In the genomic region with DNA sequence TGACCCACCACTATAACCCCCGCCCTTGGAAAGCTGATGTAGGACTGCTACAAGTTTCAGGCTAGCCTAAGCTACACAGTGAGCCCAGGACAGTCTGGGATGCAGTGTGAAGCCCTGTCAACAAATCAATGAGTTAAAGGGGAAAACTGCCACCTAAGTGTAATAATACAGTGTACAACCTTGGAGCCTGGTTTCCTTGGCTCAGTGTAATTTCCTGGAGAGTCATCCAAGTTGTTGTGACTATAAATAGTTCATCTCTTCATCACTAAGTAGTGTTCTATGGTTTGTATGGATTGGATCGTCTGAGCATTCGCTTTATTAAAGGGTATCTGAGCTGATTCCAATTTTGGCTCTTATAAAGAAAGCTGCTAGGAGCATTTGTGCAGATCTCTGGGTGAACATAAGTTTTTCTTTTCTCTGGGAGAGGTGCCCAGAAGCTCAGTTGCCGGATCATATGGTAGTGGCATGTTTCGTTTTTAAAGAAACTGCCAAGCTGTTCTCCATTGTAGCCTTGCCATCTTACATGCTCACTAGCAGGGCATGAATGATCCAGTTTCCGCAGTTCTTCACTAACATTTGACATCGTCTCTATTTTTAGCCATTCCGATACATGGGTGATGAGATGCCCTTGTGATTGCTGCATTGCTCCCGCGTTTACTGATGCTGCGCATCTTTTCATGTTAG, we compare ENCODE assay signal across 12 mouse cellular contexts. TPM values are rescaled to one million over a fixed set of nuclear protein-coding genes. Genes with fewer than 3 reads are reported as not detected.
DNase-seq lines count a peak whose midpoint lies in the region; ATAC-seq lines count a peak whose summit lies in the region.
"Had no signal": no experiment of that assay in that cellular context is flagged by ENCODE, and none has a peak within 500 bp of the region (broad histone marks: within the 10 kb centered on the region; RNA-seq: fewer than 3 reads in every experiment).

No protein-coding gene starts in this region.

- H3K9ac ChIP-seq in heart, embryonic 15.5 days: no peak overlapping the region
- no peak overlapping the region for H3K9ac ChIP-seq in intestine, embryonic 16.5 days (ENCODE audit: low read depth, low read length)

- peak overlapping the region; percentile 55 for H3K27ac ChIP-seq in heart, embryonic 15.5 days
- no peak overlapping the region for H3K27ac ChIP-seq in intestine, embryonic 16.5 days (ENCODE audit: low read length)
- H3K27ac ChIP-seq: hindbrain, postnatal 0 days; stomach, postnatal 0 days had no signal

- 49% methylated on average over 11 of the region's 11 CpGs for WGBS in heart, embryonic 15.5 days
- 82% methylated on average over 11 of the region's 11 CpGs for WGBS in intestine, embryonic 16.5 days

- intact Hi-C loops in heart, postnatal 14 days (cut with DNase I): no loop called here
- intact Hi-C loops in gastrocnemius, postnatal 36 days (cut with DNase I): no loop called here

- H3K9me3 ChIP-seq in heart, embryonic 15.5 days (replicated peaks): no peaks in the 10 kb centered on the region
- no peaks in the 10 kb centered on the region for H3K9me3 ChIP-seq in intestine, embryonic 16.5 days (ENCODE audit: control insufficient read depth, low read length)

- no peak overlapping the region for H3K4me3 ChIP-seq in heart, embryonic 15.5 days
- H3K4me3 ChIP-seq in intestine, embryonic 16.5 days (ENCODE audit: low read length): no peak overlapping the region

- H3K4me2 ChIP-seq in heart, embryonic 15.5 days: peak overlapping the region; percentile 35
- no peak overlapping the region for H3K4me2 ChIP-seq in intestine, embryonic 16.5 days (ENCODE audit: low read depth, low read length)

- no peak for DNase-seq in heart, postnatal 14 days
- peak; percentile 32 to 62 for DNase-seq in right cerebral cortex, adult 2 months (ENCODE audit: low spot score in 2 of 2)
- DNase-seq in right cerebral cortex, postnatal 14 days: no peak
- DNase-seq in layer of hippocampus, adult 9-11 months: peak; percentile 82
- DNase-seq in gastrocnemius, postnatal 36 days: no peak
- DNase-seq: kidney, postnatal 14 days had no signal

- H3K27me3 ChIP-seq in heart, embryonic 15.5 days: no peaks in the 10 kb centered on the region
- no peaks in the 10 kb centered on the region for H3K27me3 ChIP-seq in intestine, embryonic 16.5 days (replicated peaks; ENCODE audit: control insufficient read depth, insufficient read depth, low read length)

- ATAC-seq in heart, embryonic 15.5 days (replicated peaks; ENCODE audit: insufficient number of reproducible peaks, insufficient read depth, low FRiP score, low read depth): 0 out of 2 replicates have a peak, but pooled peaks have one; percentile 43
- ATAC-seq in intestine, embryonic 16.5 days: no peak
- ATAC-seq: hindbrain, postnatal 0 days had no signal

- H3K4me1 ChIP-seq in heart, embryonic 15.5 days (replicated peaks): peaks cover 33% of the 10 kb centered on the region
- H3K4me1 ChIP-seq in intestine, embryonic 16.5 days (ENCODE audit: control insufficient read depth, insufficient read depth, low read length): peaks cover 4% of the 10 kb centered on the region; the same call in 1 of the 2 replicates

- H3K36me3 ChIP-seq in heart, embryonic 15.5 days: no peaks in the 10 kb centered on the region
- no peaks in the 10 kb centered on the region for H3K36me3 ChIP-seq in intestine, embryonic 16.5 days (ENCODE audit: control insufficient read depth, insufficient read depth, low read length)

RNA-seq across cellular contexts. Expression of a gene that starts 5.1 kb away (rescaled TPM):
- polyA plus RNA-seq in heart, embryonic 15.5 days (2015; fragmentation: Nextera tagmentation; extraction: Ambion mirVana): not detected in 2 replicates
- total RNA-seq in heart, postnatal 14 days (2021): not detected
- polyA plus RNA-seq in intestine, embryonic 16.5 days (2015; fragmentation: Nextera tagmentation; extraction: Ambion mirVana): not detected in 2 replicates
- total RNA-seq in gastrocnemius, postnatal 36 days (2021): not detected
- total RNA-seq: common myeloid progenitor, adult 5-6 weeks; hindbrain, postnatal 0 days; liver, adult 2 months had no signal
- polyA plus RNA-seq: hindbrain, postnatal 0 days; liver, adult 2 months; stomach, postnatal 0 days had no signal

RNA-seq across cellular contexts. Expression of a gene that starts 13.1 kb away (rescaled TPM):
- polyA plus RNA-seq in heart, embryonic 15.5 days (2015; fragmentation: Nextera tagmentation; extraction: Ambion mirVana): 0.84 and 1.1 TPM in 2 replicates
- not detected for total RNA-seq in heart, postnatal 14 days (2021)
- polyA plus RNA-seq in intestine, embryonic 16.5 days (2015; fragmentation: Nextera tagmentation; extraction: Ambion mirVana): 1.1 TPM in 2 replicates
- not detected for total RNA-seq in gastrocnemius, postnatal 36 days (2021)
- total RNA-seq: liver, adult 2 months had no signal
- polyA plus RNA-seq: liver, adult 2 months had no signal

RNA-seq across cellular contexts. Expression of a gene that starts 18.9 kb away (rescaled TPM):
- 32.2 and 42.1 TPM in 2 replicates for polyA plus RNA-seq in heart, embryonic 15.5 days (2015; fragmentation: Nextera tagmentation; extraction: Ambion mirVana)
- 10 to 100 TPM; 23.6 to 29.4 TPM for total RNA-seq in heart, postnatal 14 days (2021)
- polyA plus RNA-seq in intestine, embryonic 16.5 days (2015; fragmentation: Nextera tagmentation; extraction: Ambion mirVana): 49.2 and 53.5 TPM in 2 replicates
- total RNA-seq in gastrocnemius, postnatal 36 days (2021): 10 to 100 TPM; 13.3 to 20.0 TPM

RNA-seq across cellular contexts. Expression of a gene that starts 20.0 kb away (rescaled TPM):
- polyA plus RNA-seq in heart, embryonic 15.5 days (2015; fragmentation: Nextera tagmentation; extraction: Ambion mirVana): 95.7 and 103 TPM in 2 replicates
- total RNA-seq in heart, postnatal 14 days (2021): 10 to 100 TPM; 15.0 to 15.2 TPM
- polyA plus RNA-seq in intestine, embryonic 16.5 days (2015; fragmentation: Nextera tagmentation; extraction: Ambion mirVana): 44.7 and 49.6 TPM in 2 replicates
- total RNA-seq in gastrocnemius, postnatal 36 days (2021): 1 to 10 TPM; 1.7 to 3.1 TPM

RNA-seq across cellular contexts. Expression of a gene that starts 38.2 kb away (rescaled TPM):
- 55.5 and 64.2 TPM in 2 replicates for polyA plus RNA-seq in heart, embryonic 15.5 days (2015; fragmentation: Nextera tagmentation; extraction: Ambion mirVana)
- 100 to 1,000 TPM; 355 to 379 TPM for total RNA-seq in heart, postnatal 14 days (2021)
- polyA plus RNA-seq in intestine, embryonic 16.5 days (2015; fragmentation: Nextera tagmentation; extraction: Ambion mirVana): 26.6 and 33.6 TPM in 2 replicates
- 100 to 1,000 TPM; 118 to 129 TPM for total RNA-seq in gastrocnemius, postnatal 36 days (2021)

Comparison
In these comparisons a context has a peak if more than half of its experiments do, and no peak if none do; other contexts are left out.
1. DNase-seq: peak in right cerebral cortex, adult 2 months (2 of 2) and layer of hippocampus, adult 9-11 months (single experiment); none in heart, postnatal 14 days (0 of 2), right cerebral cortex, postnatal 14 days (single experiment) and gastrocnemius, postnatal 36 days (0 of 2).